Mouse (Mus musculus): Measurements from ENCODE around the gene Krtap4-7. TPM values are rescaled to one million over a fixed set of nuclear protein-coding genes. Genes with fewer than 3 reads are reported as not detected.
"Not testable (repeated sequence)": the region's sequence is repeated elsewhere in the genome, so short reads cannot be mapped to it uniquely, and the experiment has no call there.

Krtap4-7 gene
- total and polyA plus RNA-seq, 3 experiments = not detected

GRCm38 (mm10) chr11:99609126-99609525, 34.8 kb downstream of the Krtap4-7 start:
- no peaks in the 10 kb centered on the region for H3K79me2 ChIP-seq (replicated peaks; ENCODE audit: control insufficient read depth, extremely low read depth, insufficient read depth, poor library complexity, severe bottlenecking)
- dilution Hi-C loops (cut with MboI; ENCODE audit: extremely low pct_ligation_motif_present, extremely low pct_unique_long_range_greater_than_20kb, low sequenced_read_pairs) = no loop called here
- H3K4me2 ChIP-seq (ENCODE audit: insufficient read depth, low read depth, poor library complexity, severe bottlenecking) = no peak overlapping the region
- H3K36me3 ChIP-seq (replicated peaks in 1 of 2; ENCODE audit: control insufficient read depth in 1 of 2, insufficient read depth in 1 of 2, low read length in 1 of 2) = no peaks in the 10 kb centered on the region
- H3K4me1 ChIP-seq (ENCODE audit: control insufficient read depth in 1 of 2, insufficient read depth in 2 of 2) = no peaks in the 10 kb centered on the region
- H3K9me3 ChIP-seq (replicated peaks; ENCODE audit: low read length) = no peaks in the 10 kb centered on the region
- no peak for DNase-seq (ENCODE audit: extremely low read depth)
- peaks cover 80% of the 10 kb centered on the region for H3K27me3 ChIP-seq (replicated peaks)
- in situ Hi-C loops (cut with MboI; ENCODE audit: low pct_ligation_motif_present, low pct_unique_long_range_greater_than_20kb, low sequenced_read_pairs) = no loop called here
- H3K4me3 ChIP-seq (replicated peaks in 1 of 3; ENCODE audit: low read depth in 2 of 3, low read length in 2 of 3, poor library complexity in 1 of 3) = no peak overlapping the region
- H3K27ac ChIP-seq (ENCODE audit: insufficient read depth, low read depth) = no peak overlapping the region
- TF ChIP-seq BHLHE40 (IDR thresholded peaks at IDR 0.05; ENCODE audit: low read depth, low read length) = no peak
- TF ChIP-seq ETS1 (conservative IDR thresholded peaks at IDR 0.05; ENCODE audit: low read depth, low read length) = no peak
- TF ChIP-seq MAX (IDR thresholded peaks at IDR 0.05; ENCODE audit: low read length) = no peak
- TF ChIP-seq MXI1 (IDR thresholded peaks at IDR 0.05; ENCODE audit: low read depth, low read length) = no peak
- no peak overlapping the region for H3K9ac ChIP-seq (ENCODE audit: insufficient read depth, low read depth)

GRCm38 (mm10) chr11:99603208-99603607, 40.7 kb downstream of the Krtap4-7 start, which contains the start of gene Gm11938:
TSS of gene Gm11938 (minus strand) at chr11:99603308.
- dilution Hi-C loops (cut with MboI; ENCODE audit: extremely low pct_ligation_motif_present, extremely low pct_unique_long_range_greater_than_20kb, low sequenced_read_pairs); H3K27ac ChIP-seq (ENCODE audit: insufficient read depth, low read depth); H3K4me2 ChIP-seq (ENCODE audit: insufficient read depth, low read depth, poor library complexity, severe bottlenecking); H3K36me3 ChIP-seq (replicated peaks in 1 of 2; ENCODE audit: control insufficient read depth in 1 of 2, insufficient read depth in 1 of 2, low read length in 1 of 2); H3K9me3 ChIP-seq (replicated peaks; ENCODE audit: low read length); H3K4me3 ChIP-seq (replicated peaks in 1 of 3; ENCODE audit: low read depth in 2 of 3, low read length in 2 of 3, poor library complexity in 1 of 3); H3K4me1 ChIP-seq (ENCODE audit: control insufficient read depth in 1 of 2, insufficient read depth in 2 of 2); H3K9ac ChIP-seq (ENCODE audit: insufficient read depth, low read depth); DNase-seq (ENCODE audit: extremely low read depth); in situ Hi-C loops (cut with MboI; ENCODE audit: low pct_ligation_motif_present, low pct_unique_long_range_greater_than_20kb, low sequenced_read_pairs); H3K79me2 ChIP-seq (replicated peaks; ENCODE audit: control insufficient read depth, extremely low read depth, insufficient read depth, poor library complexity, severe bottlenecking): not testable (repeated sequence)
- peaks cover 73% of the 10 kb centered on the region for H3K27me3 ChIP-seq (replicated peaks)

GRCm38 (mm10) chr11:99597742-99598141, 46.1 kb downstream of the Krtap4-7 start, which contains the start of gene Krtap9-3:
TSS of gene Krtap9-3 (minus strand) at chr11:99598105.
- peaks cover 82% of the 10 kb centered on the region for H3K27me3 ChIP-seq (replicated peaks)
- H3K79me2 ChIP-seq (replicated peaks; ENCODE audit: control insufficient read depth, extremely low read depth, insufficient read depth, poor library complexity, severe bottlenecking); H3K9ac ChIP-seq (ENCODE audit: insufficient read depth, low read depth); in situ Hi-C loops (cut with MboI; ENCODE audit: low pct_ligation_motif_present, low pct_unique_long_range_greater_than_20kb, low sequenced_read_pairs); DNase-seq (ENCODE audit: extremely low read depth); H3K4me2 ChIP-seq (ENCODE audit: insufficient read depth, low read depth, poor library complexity, severe bottlenecking); H3K4me1 ChIP-seq (ENCODE audit: control insufficient read depth in 1 of 2, insufficient read depth in 2 of 2); dilution Hi-C loops (cut with MboI; ENCODE audit: extremely low pct_ligation_motif_present, extremely low pct_unique_long_range_greater_than_20kb, low sequenced_read_pairs); H3K9me3 ChIP-seq (replicated peaks; ENCODE audit: low read length); H3K36me3 ChIP-seq (replicated peaks in 1 of 2; ENCODE audit: control insufficient read depth in 1 of 2, insufficient read depth in 1 of 2, low read length in 1 of 2); H3K4me3 ChIP-seq (replicated peaks in 1 of 3; ENCODE audit: low read depth in 2 of 3, low read length in 2 of 3, poor library complexity in 1 of 3); H3K27ac ChIP-seq (ENCODE audit: insufficient read depth, low read depth): not testable (repeated sequence)

Other genes starting within 250 kb of the Krtap4-7 start
Only the 20 nearest of the 38 such genes appear.
- gene Krt40, start 100.9 kb downstream of the Krtap4-7 start, total RNA-seq (2012; rRNA removed) = not detected in 2 replicates
- gene Krt40, start 100.9 kb downstream of the Krtap4-7 start, total RNA-seq (2014; rRNA removed) = not detected in 2 replicates
- gene Krt40, start 100.9 kb downstream of the Krtap4-7 start, polyA plus RNA-seq (2012; ENCODE audit: insufficient read length, low read depth) = not detected in 2 replicates
- gene Krtap3-3, start 93.2 kb downstream of the Krtap4-7 start, total RNA-seq (2012; rRNA removed) = not detected in 2 replicates
- not detected in 2 replicates for gene Krtap3-3, start 93.2 kb downstream of the Krtap4-7 start, total RNA-seq (2014; rRNA removed)
- not detected in 2 replicates for gene Krtap3-3, start 93.2 kb downstream of the Krtap4-7 start, polyA plus RNA-seq (2012; ENCODE audit: insufficient read length, low read depth)
- not detected in 2 replicates for gene Krtap3-2, start 87.2 kb downstream of the Krtap4-7 start, total RNA-seq (2012; rRNA removed)
- gene Krtap3-2, start 87.2 kb downstream of the Krtap4-7 start, total RNA-seq (2014; rRNA removed) = not detected in 2 replicates
- gene Krtap3-2, start 87.2 kb downstream of the Krtap4-7 start, polyA plus RNA-seq (2012; ENCODE audit: insufficient read length, low read depth) = not detected in 2 replicates
- gene Gm11939, start 84.6 kb downstream of the Krtap4-7 start, total RNA-seq (2012; rRNA removed) = not detected in 2 replicates
- gene Gm11939, start 84.6 kb downstream of the Krtap4-7 start, total RNA-seq (2014; rRNA removed) = not detected in 2 replicates
- not detected in 2 replicates for gene Gm11939, start 84.6 kb downstream of the Krtap4-7 start, polyA plus RNA-seq (2012; ENCODE audit: insufficient read length, low read depth)
- not detected in 2 replicates for gene Krtap3-1, start 77.5 kb downstream of the Krtap4-7 start, total RNA-seq (2012; rRNA removed)
- not detected in 2 replicates for gene Krtap3-1, start 77.5 kb downstream of the Krtap4-7 start, total RNA-seq (2014; rRNA removed)
- not detected in 2 replicates for gene Krtap3-1, start 77.5 kb downstream of the Krtap4-7 start, polyA plus RNA-seq (2012; ENCODE audit: insufficient read length, low read depth)
- not detected in 2 replicates for gene Krtap1-5, start 63.1 kb downstream of the Krtap4-7 start, total RNA-seq (2012; rRNA removed)
- not detected in 2 replicates for gene Krtap1-5, start 63.1 kb downstream of the Krtap4-7 start, total RNA-seq (2014; rRNA removed)
- not detected in 2 replicates for gene Krtap1-5, start 63.1 kb downstream of the Krtap4-7 start, polyA plus RNA-seq (2012; ENCODE audit: insufficient read length, low read depth)
- not detected in 2 replicates for gene Krtap1-4, start 60.4 kb downstream of the Krtap4-7 start, total RNA-seq (2012; rRNA removed)
- gene Krtap1-4, start 60.4 kb downstream of the Krtap4-7 start, total RNA-seq (2014; rRNA removed) = not detected in 2 replicates
- not detected in 2 replicates for gene Krtap1-4, start 60.4 kb downstream of the Krtap4-7 start, polyA plus RNA-seq (2012; ENCODE audit: insufficient read length, low read depth)
- not detected in 2 replicates for gene Krtap1-3, start 52.8 kb downstream of the Krtap4-7 start, total RNA-seq (2012; rRNA removed)
- not detected in 2 replicates for gene Krtap1-3, start 52.8 kb downstream of the Krtap4-7 start, total RNA-seq (2014; rRNA removed)
- not detected in 2 replicates for gene Krtap1-3, start 52.8 kb downstream of the Krtap4-7 start, polyA plus RNA-seq (2012; ENCODE audit: insufficient read length, low read depth)
- gene Krtap9-3, start 46.0 kb downstream of the Krtap4-7 start, total RNA-seq (2012; rRNA removed) = not detected in 2 replicates
- not detected in 2 replicates for gene Krtap9-3, start 46.0 kb downstream of the Krtap4-7 start, total RNA-seq (2014; rRNA removed)
- not detected in 2 replicates for gene Krtap9-3, start 46.0 kb downstream of the Krtap4-7 start, polyA plus RNA-seq (2012; ENCODE audit: insufficient read length, low read depth)
- not detected in 2 replicates for gene Gm11938, start 40.8 kb downstream of the Krtap4-7 start, total RNA-seq (2012; rRNA removed)
- not detected in 2 replicates for gene Gm11938, start 40.8 kb downstream of the Krtap4-7 start, total RNA-seq (2014; rRNA removed)
- not detected in 2 replicates for gene Gm11938, start 40.8 kb downstream of the Krtap4-7 start, polyA plus RNA-seq (2012; ENCODE audit: insufficient read length, low read depth)
- not detected in 2 replicates for gene Gm11937, start 33.9 kb downstream of the Krtap4-7 start, total RNA-seq (2012; rRNA removed)
- not detected in 2 replicates for gene Gm11937, start 33.9 kb downstream of the Krtap4-7 start, total RNA-seq (2014; rRNA removed)
- gene Gm11937, start 33.9 kb downstream of the Krtap4-7 start, polyA plus RNA-seq (2012; ENCODE audit: insufficient read length, low read depth) = not detected in 2 replicates
- gene Krtap2-4, start 29.2 kb downstream of the Krtap4-7 start, total RNA-seq (2012; rRNA removed) = not detected in 2 replicates
- not detected in 2 replicates for gene Krtap2-4, start 29.2 kb downstream of the Krtap4-7 start, total RNA-seq (2014; rRNA removed)
- not detected in 2 replicates for gene Krtap2-4, start 29.2 kb downstream of the Krtap4-7 start, polyA plus RNA-seq (2012; ENCODE audit: insufficient read length, low read depth)
- gene Gm11562, start 23.7 kb downstream of the Krtap4-7 start, total RNA-seq (2012; rRNA removed) = not detected in 2 replicates
- not detected in 2 replicates for gene Gm11562, start 23.7 kb downstream of the Krtap4-7 start, total RNA-seq (2014; rRNA removed)
- not detected in 2 replicates for gene Gm11562, start 23.7 kb downstream of the Krtap4-7 start, polyA plus RNA-seq (2012; ENCODE audit: insufficient read length, low read depth)
- gene Krtap4-1, start 15.9 kb downstream of the Krtap4-7 start, total RNA-seq (2012; rRNA removed) = not detected in 2 replicates
- gene Krtap4-1, start 15.9 kb downstream of the Krtap4-7 start, total RNA-seq (2014; rRNA removed) = not detected in 2 replicates
- not detected in 2 replicates for gene Krtap4-1, start 15.9 kb downstream of the Krtap4-7 start, polyA plus RNA-seq (2012; ENCODE audit: insufficient read length, low read depth)
- not detected in 2 replicates for gene Krtap4-2, start 9.0 kb downstream of the Krtap4-7 start, total RNA-seq (2012; rRNA removed)
- not detected in 2 replicates for gene Krtap4-2, start 9.0 kb downstream of the Krtap4-7 start, total RNA-seq (2014; rRNA removed)
- gene Krtap4-2, start 9.0 kb downstream of the Krtap4-7 start, polyA plus RNA-seq (2012; ENCODE audit: insufficient read length, low read depth) = not detected in 2 replicates
- not detected in 2 replicates for gene Gm11555, start 6.1 kb upstream of the Krtap4-7 start, total RNA-seq (2012; rRNA removed)
- gene Gm11555, start 6.1 kb upstream of the Krtap4-7 start, total RNA-seq (2014; rRNA removed) = not detected in 2 replicates
- not detected in 2 replicates for gene Gm11555, start 6.1 kb upstream of the Krtap4-7 start, polyA plus RNA-seq (2012; ENCODE audit: insufficient read length, low read depth)
- not detected in 2 replicates for gene Gm11563, start 14.9 kb upstream of the Krtap4-7 start, total RNA-seq (2012; rRNA removed)
- not detected in 2 replicates for gene Gm11563, start 14.9 kb upstream of the Krtap4-7 start, total RNA-seq (2014; rRNA removed)
- not detected in 2 replicates for gene Gm11563, start 14.9 kb upstream of the Krtap4-7 start, polyA plus RNA-seq (2012; ENCODE audit: insufficient read length, low read depth)
- gene Krtap4-6, start 21.9 kb upstream of the Krtap4-7 start, total RNA-seq (2012; rRNA removed) = not detected in 2 replicates
- gene Krtap4-6, start 21.9 kb upstream of the Krtap4-7 start, total RNA-seq (2014; rRNA removed) = not detected in 2 replicates
- gene Krtap4-6, start 21.9 kb upstream of the Krtap4-7 start, polyA plus RNA-seq (2012; ENCODE audit: insufficient read length, low read depth) = not detected in 2 replicates
- gene Gm14190, start 46.7 kb upstream of the Krtap4-7 start, total RNA-seq (2012; rRNA removed) = not detected in 2 replicates
- not detected in 2 replicates for gene Gm14190, start 46.7 kb upstream of the Krtap4-7 start, total RNA-seq (2014; rRNA removed)
- gene Gm14190, start 46.7 kb upstream of the Krtap4-7 start, polyA plus RNA-seq (2012; ENCODE audit: insufficient read length, low read depth) = not detected in 2 replicates
- gene Gm14180, start 90.2 kb upstream of the Krtap4-7 start, total RNA-seq (2012; rRNA removed) = not detected in 2 replicates
- not detected in 2 replicates for gene Gm14180, start 90.2 kb upstream of the Krtap4-7 start, total RNA-seq (2014; rRNA removed)
- gene Gm14180, start 90.2 kb upstream of the Krtap4-7 start, polyA plus RNA-seq (2012; ENCODE audit: insufficient read length, low read depth) = not detected in 2 replicates

All from CH12.LX (cell line).